Mouse (Mus musculus) liver, embryonic 11.5 days (tissue): Measurements from ENCODE around the gene Fabp2. TPM values are rescaled to one million over a fixed set of nuclear protein-coding genes. Genes with fewer than 3 reads are reported as not detected.

Experiments
- ATAC-seq: fragments of 200-750 bp; cut with Nextera tagmentation; replicated peaks from 2 replicates; pipeline ENCODE4 v1.8.0; 2017; ENCODE audit warnings: moderate number of reproducible peaks, mild to moderate bottlenecking, moderate TSS enrichment, moderate library complexity; ENCODE audit not compliant: low FRiP score
- DNase-seq: peaks from one replicate; pipeline ENCODE4 v3.0.0-alpha.2; 2017; ENCODE audit warnings: low spot score
- H3K27ac ChIP-seq: fragments of 300-500 bp; sonication (generic); 2 replicates; pipeline ENCODE4 v1.5.1; 2014; ENCODE audit warnings: mild to moderate bottlenecking, low read depth, low read length, control low read depth
- H3K27me3 ChIP-seq: fragments of 300-500 bp; sonication (generic); replicated peaks from 2 replicates; pipeline ENCODE4 v1.6.1; 2014; ENCODE audit warnings: low read length, mixed read lengths; ENCODE audit not compliant: control insufficient read depth, insufficient read depth
- H3K36me3 ChIP-seq: fragments of 300-500 bp; sonication (generic); 2 replicates; pipeline ENCODE4 v1.6.1; 2014; ENCODE audit warnings: mild to moderate bottlenecking, low read length, moderate library complexity, mixed read lengths; ENCODE audit not compliant: control insufficient read depth, insufficient read depth
- H3K4me1 ChIP-seq: fragments of 300-500 bp; sonication (generic); replicated peaks from 2 replicates; pipeline ENCODE4 v1.6.1; 2014; ENCODE audit warnings: low read length, mixed read lengths; ENCODE audit not compliant: control insufficient read depth, insufficient read depth
- H3K4me2 ChIP-seq: fragments of 300-500 bp; sonication (generic); 2 replicates; pipeline ENCODE4 v1.6.1; 2014; ENCODE audit warnings: mild to moderate bottlenecking, control low read depth, moderate library complexity
- H3K4me3 ChIP-seq: fragments of 300-500 bp; sonication (generic); 2 replicates; pipeline ENCODE4 v1.5.1; 2014; ENCODE audit warnings: low read depth, low read length, control low read depth
- H3K9ac ChIP-seq: fragments of 300-500 bp; sonication (generic); 2 replicates; pipeline ENCODE4 v1.6.1; 2014; ENCODE audit warnings: low read depth, low read length, control low read depth
- H3K9me3 ChIP-seq: fragments of 300-500 bp; sonication (generic); 2 replicates; pipeline ENCODE4 v1.6.1; 2016; ENCODE audit warnings: low read length, inconsistent platforms, mixed read lengths; ENCODE audit not compliant: control insufficient read depth
- WGBS: fragments of 180-500 bp; shearing (Covaris S2); extraction: QIAGEN DNeasy Blood & Tissue Kit; methylation state at CpG from one replicate; pipeline ENCODE4 v1.1.7; 2014; 5-methylcytosine and 5-hydroxymethylcytosine counted together
- polyA plus RNA-seq: library from polyadenylated mRNA; unstranded; fragments of >200 nt; fragmentation: Nextera tagmentation; extraction: Ambion mirVana; gene quantifications from 2 replicates; pipeline ENCODE4 v1.2.1, GENCODE M21; 2014

Fabp2 gene
- polyA plus RNA-seq, 1 experiment from 2014 or later, result 5.4 TPM

GRCm38 (mm10) chr3:122907841-122908240, 13.0 kb downstream of the Fabp2 start:
- Histone ChIP-seq H3K27me3 (no peaks in the 10 kb centered on the region), H3K36me3 (no peaks in the 10 kb centered on the region), H3K4me1 (no peaks in the 10 kb centered on the region), H3K9ac (no peak overlapping the region), H3K4me2 (no peak overlapping the region), H3K9me3 (no peaks in the 10 kb centered on the region), H3K4me3 (no peak overlapping the region), H3K27ac (no peak overlapping the region)
- no peak for ATAC-seq
- 88% methylated on average over 2 of the region's 2 CpGs for WGBS
- no peak for DNase-seq

DNA sequence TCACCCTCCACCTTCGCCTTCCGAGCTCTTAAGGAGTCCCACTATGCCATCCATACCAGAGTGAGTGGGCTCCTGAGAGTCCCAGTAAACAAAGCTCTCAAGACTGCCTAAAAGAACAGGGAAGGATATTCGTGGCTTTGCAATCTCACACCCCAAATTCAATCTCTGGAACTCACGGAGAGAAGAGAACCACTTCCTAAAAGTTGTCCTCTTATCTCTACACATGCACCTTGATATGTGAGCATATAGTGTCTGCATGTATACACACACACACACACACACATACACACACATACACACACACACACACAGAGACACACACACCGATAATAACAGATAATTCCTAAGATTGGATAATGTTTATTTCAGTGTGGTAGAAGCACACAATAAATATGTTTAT, 20.6 kb downstream of the Fabp2 start:
- Histone ChIP-seq H3K36me3 (no peaks in the 10 kb centered on the region), H3K9ac (no peak overlapping the region), H3K9me3 (no peaks in the 10 kb centered on the region), H3K4me2 (no peak overlapping the region), H3K27ac (no peak overlapping the region), H3K4me1 (peaks cover 4% of the 10 kb centered on the region), H3K4me3 (no peak overlapping the region), H3K27me3 (no peaks in the 10 kb centered on the region)
- DNase-seq (no peak), ATAC-seq (no peak)
- WGBS, result 67% methylated on average over 5 of the region's 5 CpGs

DNA sequence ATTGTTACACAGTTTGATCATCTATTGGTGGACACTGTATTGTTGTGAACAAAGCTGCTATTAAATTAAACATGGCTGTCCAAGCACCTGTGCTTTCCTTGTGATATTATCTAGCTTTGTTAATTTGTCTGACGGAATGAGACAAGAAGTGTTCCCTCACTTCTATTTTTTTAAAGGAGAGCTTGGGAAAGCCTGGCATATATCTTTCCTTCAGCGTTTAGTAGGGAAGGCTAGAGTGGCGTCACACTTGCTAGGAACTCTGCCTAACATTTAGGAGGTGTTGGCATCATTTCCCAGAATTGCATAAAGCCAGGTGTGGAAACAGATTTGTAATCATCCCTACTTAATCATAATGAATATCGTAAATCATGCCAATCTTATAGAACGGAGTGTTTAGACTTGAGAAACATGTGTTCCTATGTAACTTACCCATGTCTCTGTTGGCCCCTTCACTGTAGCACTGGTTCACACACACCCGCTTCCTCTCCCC, 21.4 kb downstream of the Fabp2 start:
- H3K4me2 ChIP-seq, result no peak overlapping the region
- DNase-seq (no peak), ATAC-seq (no peak)

DNA sequence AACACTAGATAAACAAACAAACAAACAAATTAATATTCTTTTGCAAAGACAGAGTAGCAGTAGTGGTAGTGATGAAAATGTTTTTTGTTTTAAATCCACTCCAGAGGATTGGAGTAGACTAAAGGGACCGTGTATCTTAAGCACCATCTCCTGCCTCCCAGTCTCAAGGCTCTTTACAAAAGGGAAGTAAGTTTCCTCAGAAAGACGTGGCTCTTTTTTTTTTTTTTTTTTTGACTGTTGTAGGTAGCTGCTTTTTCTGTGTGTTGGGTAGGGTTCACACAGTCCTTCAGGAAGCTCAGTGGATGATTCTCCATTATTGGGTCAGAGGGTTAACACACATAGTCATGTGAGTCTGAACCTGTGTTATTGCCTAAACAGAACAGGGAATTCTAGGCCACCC, 23.8 kb downstream of the Fabp2 start:
- Histone ChIP-seq H3K9me3 (no peaks in the 10 kb centered on the region), H3K27me3 (no peaks in the 10 kb centered on the region), H3K27ac (no peak overlapping the region), H3K36me3 (no peaks in the 10 kb centered on the region), H3K4me1 (peaks cover 5% of the 10 kb centered on the region), H3K9ac (no peak overlapping the region), H3K4me2 (no peak overlapping the region), H3K4me3 (no peak overlapping the region)
- WGBS, result 50% methylated on average over 2 of the region's 2 CpGs
- ATAC-seq (no peak), DNase-seq (no peak)

More for the DNA sequence above, 21.4 kb downstream of the Fabp2 start:
- Histone ChIP-seq H3K27ac (no peak overlapping the region), H3K4me3 (no peak overlapping the region), H3K36me3 (no peaks in the 10 kb centered on the region), H3K9me3 (no peaks in the 10 kb centered on the region), H3K27me3 (no peaks in the 10 kb centered on the region), H3K9ac (no peak overlapping the region), H3K4me1 (peaks cover 5% of the 10 kb centered on the region)
- WGBS, result 79% methylated on average over 6 of the region's 6 CpGs

- DNase-seq (no peak), ATAC-seq (no peak)
- Histone ChIP-seq H3K27ac (no peak within 1 kb of the TSS), H3K9ac (no peak within 1 kb of the TSS), H3K4me3 (no peak within 1 kb of the TSS), H3K36me3 (no peaks in the 10 kb centered on the region), H3K4me1 (peaks cover 5% of the 10 kb centered on the region), H3K4me2 (no peak within 1 kb of the TSS), H3K27me3 (no peaks in the 10 kb centered on the region), H3K9me3 (no peaks in the 10 kb centered on the region)
- WGBS, result 89% methylated on average over 8 of the region's 8 CpGs
Observed at GRCm38 (mm10) chr3:122919260-122919659, 24.4 kb downstream of the Fabp2 start, which contains the start of gene Gm10959. TSS of gene Gm10959 (minus strand) at chr3:122919360.

DNA sequence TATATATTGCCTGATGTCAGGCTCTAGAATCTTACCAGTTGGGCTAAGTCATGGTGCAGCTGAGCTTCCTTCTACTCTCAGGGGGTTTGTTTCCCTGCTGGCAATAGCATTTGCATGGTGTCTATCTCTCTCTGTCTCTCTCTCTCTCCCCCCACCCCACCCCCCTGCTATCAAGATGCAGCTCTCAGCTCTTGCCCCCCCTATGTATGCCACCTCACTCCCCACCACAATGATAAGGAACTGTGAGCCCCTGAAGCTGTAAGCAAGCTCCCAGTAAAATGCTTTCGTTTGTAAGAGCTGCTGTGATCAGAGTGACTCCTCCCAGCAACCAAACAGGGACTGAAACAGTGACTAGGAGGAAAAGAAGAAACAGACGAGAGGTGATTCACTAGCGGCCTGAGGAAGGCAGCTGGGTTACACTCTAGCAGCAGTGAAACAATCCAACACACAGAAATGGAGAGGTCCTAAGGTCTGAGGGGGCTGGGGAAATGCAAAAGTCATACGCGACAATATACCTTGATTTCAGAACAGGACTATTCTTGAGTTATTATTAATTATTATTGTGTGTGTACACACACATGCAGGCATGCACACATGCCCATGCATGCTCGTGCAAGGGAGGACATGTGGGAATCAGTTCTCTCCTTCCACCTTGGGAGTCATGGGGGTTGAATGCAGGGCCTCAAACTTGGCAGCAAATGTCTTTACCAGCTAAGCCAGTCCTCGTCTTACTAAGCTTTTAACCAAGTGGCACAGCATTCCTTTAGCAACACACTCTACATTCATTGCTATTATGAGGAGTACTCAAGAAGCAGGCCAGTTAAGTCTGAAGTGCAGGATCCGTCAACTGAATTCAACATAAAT, 25.9 kb downstream of the Fabp2 start:
- no peaks in the 10 kb centered on the region for H3K9me3 ChIP-seq
- H3K4me2 ChIP-seq, result 0 out of 2 replicates have a peak overlapping the region, but pooled peaks have one; percentile 3
- H3K9ac ChIP-seq, result no peak overlapping the region
- no peaks in the 10 kb centered on the region for H3K27me3 ChIP-seq
- peaks cover 5% of the 10 kb centered on the region for H3K4me1 ChIP-seq
- no peak overlapping the region for H3K27ac ChIP-seq
- no peak overlapping the region for H3K4me3 ChIP-seq
- WGBS, result 58% methylated on average over 8 of the region's 8 CpGs
- no peaks in the 10 kb centered on the region for H3K36me3 ChIP-seq
- ATAC-seq, result 0 out of 2 replicates have a peak, but pooled peaks have one; percentile 3
- no peak for DNase-seq

GRCm38 (mm10) chr3:122921676-122922527, 27.0 kb downstream of the Fabp2 start:
- Histone ChIP-seq H3K4me3 (no peak overlapping the region), H3K9me3 (no peaks in the 10 kb centered on the region), H3K27me3 (no peaks in the 10 kb centered on the region), H3K9ac (no peak overlapping the region), H3K27ac (no peak overlapping the region), H3K4me2 (no peak overlapping the region), H3K4me1 (peaks cover 5% of the 10 kb centered on the region), H3K36me3 (0 out of 2 replicates have a peak, but pooled peaks cover 4% of the 10 kb centered on the region)
- no peak for DNase-seq
- no peak for ATAC-seq
- 83% methylated on average over 8 of the region's 8 CpGs for WGBS

GRCm38 (mm10) chr3:122923147-122923546, 28.3 kb downstream of the Fabp2 start:
- DNase-seq, result no peak
- WGBS, result 36% methylated on average over 7 of the region's 7 CpGs
- peak overlapping the region; percentile 77 for H3K4me2 ChIP-seq
- no peak overlapping the region for H3K9ac ChIP-seq
- no peaks in the 10 kb centered on the region for H3K27me3 ChIP-seq
- 0 out of 2 replicates have a peak, but pooled peaks cover 4% of the 10 kb centered on the region for H3K36me3 ChIP-seq
- peak overlapping the region; percentile 8; the same call in 1 of the 2 replicates for H3K27ac ChIP-seq
- no peak for ATAC-seq
- peaks cover 5% of the 10 kb centered on the region for H3K4me1 ChIP-seq
- H3K4me3 ChIP-seq, result peak overlapping the region; percentile 65
- no peaks in the 10 kb centered on the region for H3K9me3 ChIP-seq
